Mouse (Mus musculus) common myeloid progenitor, adult 5-6 weeks (primary cell): ENCODE data around the gene LTO1. TPM values are rescaled to one million over a fixed set of nuclear protein-coding genes. Genes with fewer than 3 reads are reported as not detected.

ENCODE experiments used
- total RNA-seq: library from RNA; stranded (forward); fragments of 200-1000, 187-1606 nt; gene quantifications from 2 replicates; pipeline ENCODE4 v1.2.3, GENCODE M21; 2017

The LTO1 gene
- total RNA-seq, 1 experiment from 2014 or later = 51.7 TPM

Other genes with a start within 250 kb of the LTO1 start
- gene Ano1, start 163.1 kb upstream of the LTO1 start, total RNA-seq = not detected in 2 replicates
- gene Fgf3, start 77.0 kb upstream of the LTO1 start, total RNA-seq = 4.2 and 7.8 TPM in 2 replicates
- gene Fgf4, start 67.7 kb upstream of the LTO1 start, total RNA-seq = not detected in 2 replicates
- gene Fgf15, start 18.6 kb upstream of the LTO1 start, total RNA-seq = not detected in 2 replicates
- 15.9 and 18.0 TPM in 2 replicates for gene Ccnd1, start 24.8 kb downstream of the LTO1 start, total RNA-seq